Mouse (Mus musculus) embryonic facial prominence, embryonic 12.5 days (tissue): ENCODE data around the gene Plekhn1. TPM values are rescaled to one million over a fixed set of nuclear protein-coding genes. Genes with fewer than 3 reads are reported as not detected.

Experiments used
- ATAC-seq: fragments of 200-750 bp; cut with Nextera tagmentation; 2 replicates; pipeline ENCODE4 v1.8.0; 2017; ENCODE audit not compliant: insufficient number of reproducible peaks, insufficient read depth, low FRiP score, low TSS enrichment
- H3K27ac ChIP-seq: fragments of 300-500 bp; sonication (generic); 2 replicates; pipeline ENCODE4 v1.5.1; 2016; ENCODE audit warnings: mild to moderate bottlenecking
- H3K27me3 ChIP-seq: fragments of 300-500 bp; sonication (generic); 2 replicates; pipeline ENCODE4 v1.6.1; 2016; ENCODE audit warnings: mild to moderate bottlenecking, moderate library complexity
- H3K36me3 ChIP-seq: fragments of 300-500 bp; sonication (generic); 2 replicates; pipeline ENCODE4 v1.6.1; 2016; ENCODE audit warnings: mild to moderate bottlenecking
- H3K4me1 ChIP-seq: fragments of 300-500 bp; sonication (generic); 2 replicates; pipeline ENCODE4 v1.6.1; 2016
- H3K4me2 ChIP-seq: fragments of 300-500 bp; sonication (generic); replicated peaks from 2 replicates; pipeline ENCODE4 v1.6.1; 2016; ENCODE audit warnings: mild to moderate bottlenecking, moderate library complexity
- H3K4me3 ChIP-seq: fragments of 300-500 bp; sonication (generic); 2 replicates; pipeline ENCODE4 v1.5.1; 2016; ENCODE audit warnings: mild to moderate bottlenecking
- H3K9ac ChIP-seq: fragments of 300-500 bp; sonication (generic); 2 replicates; pipeline ENCODE4 v1.6.1; 2016; ENCODE audit warnings: mild to moderate bottlenecking, moderate library complexity
- H3K9me3 ChIP-seq: fragments of 300-500 bp; sonication (generic); 2 replicates; pipeline ENCODE4 v1.6.1; 2016; ENCODE audit warnings: mild to moderate bottlenecking, moderate library complexity
- WGBS: fragments of 180-500 bp; shearing (Covaris S2); methylation state at CpG from one replicate; pipeline ENCODE4 v1.1.7; 2016; 5-methylcytosine and 5-hydroxymethylcytosine counted together
- polyA plus RNA-seq: library from polyadenylated mRNA; unstranded; fragments of >200 nt; fragmentation: Nextera tagmentation; extraction: Ambion mirVana; gene quantifications from 2 replicates; pipeline ENCODE4 v1.2.1, GENCODE M21; 2016

Plekhn1 gene
- polyA plus RNA-seq, 1 experiment from 2014 or later: 32.5 TPM

DNA sequence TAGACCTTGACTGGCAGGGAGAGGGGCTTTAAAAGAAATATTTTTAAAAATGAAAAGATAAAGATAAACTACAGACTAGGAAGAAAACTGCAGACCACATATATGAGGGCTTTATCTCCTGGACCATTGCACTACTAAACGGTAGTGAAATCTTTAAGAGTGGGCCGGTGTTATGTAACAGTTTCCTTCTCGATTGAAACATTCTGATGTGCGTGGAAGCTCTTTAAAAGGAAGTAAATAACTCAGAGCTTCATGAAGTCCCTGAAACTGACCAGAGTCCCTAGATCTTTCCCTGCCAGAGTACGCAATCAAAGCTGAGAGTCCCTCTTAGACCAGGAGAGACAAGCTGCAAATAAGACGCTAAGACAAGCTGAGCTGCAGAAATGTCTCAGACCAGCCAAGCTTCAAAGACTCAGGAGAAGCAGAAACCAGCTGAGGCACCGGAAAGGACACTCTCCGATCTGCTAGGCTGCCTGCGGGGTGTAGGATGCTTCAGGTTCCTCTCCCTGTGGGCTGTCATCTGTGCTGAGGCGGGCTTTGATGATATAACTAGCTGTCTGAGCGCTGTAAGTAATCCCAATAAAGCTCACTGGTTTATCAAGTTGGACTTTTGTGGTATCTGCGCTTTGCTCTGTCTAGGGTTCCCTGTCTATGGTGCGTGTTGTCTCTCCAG is 24.6 kb downstream of the Plekhn1 start:
- Histone ChIP-seq H3K4me3 (no peak overlapping the region), H3K27ac (no peak overlapping the region), H3K9me3 (no peaks in the 10 kb centered on the region), H3K9ac (no peak overlapping the region), H3K4me1 (no peaks in the 10 kb centered on the region), H3K4me2 (no peak overlapping the region), H3K36me3 (no peaks in the 10 kb centered on the region), H3K27me3 (peaks cover 2% of the 10 kb centered on the region; the same call in 1 of the 2 replicates)
- 77% methylated on average over 13 of the region's 13 CpGs for WGBS
- ATAC-seq: no peak

DNA sequence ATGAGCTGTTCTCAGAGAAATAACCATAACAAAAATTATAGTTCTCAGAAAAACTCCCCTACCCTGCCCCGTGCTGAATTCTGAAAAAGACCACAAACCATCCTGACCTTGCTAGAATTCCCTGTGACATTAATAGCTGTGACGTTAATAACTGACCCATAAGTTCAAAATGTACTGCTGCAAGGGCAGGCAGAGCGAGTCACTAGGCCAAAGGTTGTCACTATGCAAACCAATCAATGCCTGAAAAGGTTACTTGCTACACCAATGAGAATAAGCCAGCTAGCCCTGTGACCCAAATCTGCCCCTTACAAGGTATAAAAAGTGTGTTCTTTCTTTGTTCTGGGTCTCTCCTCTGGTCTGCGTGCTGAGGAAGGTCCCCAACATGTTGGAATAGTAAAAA is 25.8 kb downstream of the Plekhn1 start:
- H3K4me1 ChIP-seq: peaks cover 6% of the 10 kb centered on the region
- no peak for ATAC-seq
- H3K4me3 ChIP-seq: no peak overlapping the region
- H3K27ac ChIP-seq: no peak overlapping the region
- peaks cover 14% of the 10 kb centered on the region for H3K27me3 ChIP-seq
- no peak overlapping the region for H3K4me2 ChIP-seq
- H3K9me3 ChIP-seq: no peaks in the 10 kb centered on the region
- no peaks in the 10 kb centered on the region for H3K36me3 ChIP-seq
- WGBS: 87% methylated on average over 4 of the region's 4 CpGs
- no peak overlapping the region for H3K9ac ChIP-seq

DNA sequence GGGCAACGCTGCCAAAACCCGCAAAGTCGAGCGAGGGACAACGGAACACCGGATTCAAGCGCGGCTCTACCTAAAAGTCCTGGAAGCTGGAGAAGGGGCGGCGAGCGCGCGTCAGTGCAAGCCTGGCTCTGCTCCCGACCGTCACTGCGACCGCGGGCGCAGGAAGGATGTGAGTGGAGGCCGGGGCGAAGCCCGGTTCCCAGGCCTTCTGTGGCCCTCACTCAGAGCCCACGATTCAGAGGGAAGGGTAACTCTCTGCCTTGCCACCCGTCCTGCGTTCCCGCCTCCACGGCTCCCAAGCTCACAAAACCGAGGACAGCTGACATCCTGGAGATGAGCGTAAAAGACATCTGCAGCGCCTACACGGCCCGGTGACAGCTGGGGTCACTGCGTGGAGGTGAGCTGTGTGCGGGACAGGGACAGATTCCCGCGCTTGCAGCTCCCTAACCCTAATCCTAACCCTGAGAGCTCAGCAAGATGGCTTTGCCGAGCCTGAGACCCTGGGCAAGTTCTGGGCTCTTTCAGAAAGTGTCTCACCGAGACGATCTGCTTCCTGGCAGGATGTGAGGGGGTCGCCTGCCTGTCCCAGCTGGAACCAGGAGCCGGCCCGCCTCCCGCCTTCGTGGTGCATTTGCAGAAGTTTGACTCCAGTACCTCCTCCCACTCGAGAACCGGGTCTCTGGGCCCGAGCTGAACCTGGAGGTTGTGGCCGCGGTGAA is 31.1 kb downstream of the Plekhn1 start:
- H3K9ac ChIP-seq: peak overlapping the region; percentile 54
- peak overlapping the region; percentile 95 for H3K4me2 ChIP-seq
- ATAC-seq: 0 out of 2 replicates have a peak, but pooled peaks have one; percentile 16
- H3K4me1 ChIP-seq: peaks cover 13% of the 10 kb centered on the region
- no peaks in the 10 kb centered on the region for H3K9me3 ChIP-seq
- H3K4me3 ChIP-seq: peak overlapping the region; percentile 48
- H3K27me3 ChIP-seq: peaks cover 25% of the 10 kb centered on the region
- no peak overlapping the region for H3K27ac ChIP-seq
- WGBS: under 1% methylated on average over 49 of the region's 49 CpGs
- H3K36me3 ChIP-seq: no peaks in the 10 kb centered on the region

DNA sequence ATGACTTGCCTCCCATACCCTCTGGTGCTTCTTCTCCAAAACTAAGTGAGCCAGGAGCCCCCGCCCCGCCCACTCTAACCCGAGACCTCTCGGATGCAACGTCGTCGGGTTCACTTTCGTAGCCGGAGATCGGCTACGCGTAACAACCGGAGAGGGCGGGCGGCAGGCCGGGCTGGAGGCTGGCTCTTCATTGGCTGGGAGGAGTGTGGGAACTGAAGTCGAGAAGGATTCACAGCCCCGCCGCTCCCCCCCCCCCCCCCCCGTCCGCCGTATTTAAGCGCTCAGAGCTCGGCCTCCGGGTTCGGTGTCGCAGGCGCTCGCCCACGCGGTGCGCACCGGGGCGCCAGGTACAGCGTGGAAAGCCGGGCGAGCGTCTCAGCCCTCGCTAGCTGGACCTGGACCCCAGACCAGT is 31.6 kb downstream of the Plekhn1 start, which contains the start of gene AW011738:
Gene AW011738 (plus strand): TSS at position 304 of the 412 bp plus-strand sequence.
- Histone ChIP-seq H3K27me3 (peaks cover 25% of the 10 kb centered on the region), H3K27ac (no peak within 1 kb of the TSS), H3K9me3 (no peaks in the 10 kb centered on the region), H3K36me3 (no peaks in the 10 kb centered on the region), H3K4me2 (peak within 1 kb of the TSS; percentile 95), H3K4me3 (peak within 1 kb of the TSS; percentile 48), H3K9ac (peak within 1 kb of the TSS; percentile 54), H3K4me1 (peaks cover 13% of the 10 kb centered on the region)
- WGBS: under 1% methylated on average over 39 of the region's 39 CpGs
- ATAC-seq: peak; percentile 58; the same call in 1 of the 2 replicates

DNA sequence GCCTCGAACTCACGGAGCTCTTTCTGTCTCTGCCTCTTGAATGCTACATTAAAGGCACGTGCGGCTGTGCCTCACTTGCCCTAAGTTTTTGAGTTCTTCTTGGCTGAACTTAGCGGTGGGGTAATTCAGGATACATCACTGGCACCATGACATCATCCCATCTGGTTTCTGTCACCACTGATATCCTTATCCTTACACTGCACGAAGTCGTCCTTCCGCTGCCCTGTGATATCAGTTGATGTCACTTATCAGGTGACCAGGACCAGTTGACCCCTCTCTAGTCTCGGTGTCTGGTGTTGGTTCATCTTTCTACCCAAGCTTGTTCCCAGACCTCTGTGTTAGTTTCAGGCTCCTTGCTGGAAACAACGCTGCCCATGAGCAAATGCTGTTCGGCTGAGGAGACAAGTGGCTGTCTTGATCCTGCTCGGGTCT is 32.2 kb downstream of the Plekhn1 start:
- Histone ChIP-seq H3K27ac (no peak overlapping the region), H3K4me1 (peaks cover 13% of the 10 kb centered on the region), H3K9ac (no peak overlapping the region), H3K36me3 (no peaks in the 10 kb centered on the region), H3K27me3 (peaks cover 25% of the 10 kb centered on the region), H3K4me2 (peak overlapping the region; percentile 95), H3K9me3 (no peaks in the 10 kb centered on the region), H3K4me3 (peak overlapping the region; percentile 48)
- WGBS: 39% methylated on average over 12 of the region's 12 CpGs
- no peak for ATAC-seq

DNA sequence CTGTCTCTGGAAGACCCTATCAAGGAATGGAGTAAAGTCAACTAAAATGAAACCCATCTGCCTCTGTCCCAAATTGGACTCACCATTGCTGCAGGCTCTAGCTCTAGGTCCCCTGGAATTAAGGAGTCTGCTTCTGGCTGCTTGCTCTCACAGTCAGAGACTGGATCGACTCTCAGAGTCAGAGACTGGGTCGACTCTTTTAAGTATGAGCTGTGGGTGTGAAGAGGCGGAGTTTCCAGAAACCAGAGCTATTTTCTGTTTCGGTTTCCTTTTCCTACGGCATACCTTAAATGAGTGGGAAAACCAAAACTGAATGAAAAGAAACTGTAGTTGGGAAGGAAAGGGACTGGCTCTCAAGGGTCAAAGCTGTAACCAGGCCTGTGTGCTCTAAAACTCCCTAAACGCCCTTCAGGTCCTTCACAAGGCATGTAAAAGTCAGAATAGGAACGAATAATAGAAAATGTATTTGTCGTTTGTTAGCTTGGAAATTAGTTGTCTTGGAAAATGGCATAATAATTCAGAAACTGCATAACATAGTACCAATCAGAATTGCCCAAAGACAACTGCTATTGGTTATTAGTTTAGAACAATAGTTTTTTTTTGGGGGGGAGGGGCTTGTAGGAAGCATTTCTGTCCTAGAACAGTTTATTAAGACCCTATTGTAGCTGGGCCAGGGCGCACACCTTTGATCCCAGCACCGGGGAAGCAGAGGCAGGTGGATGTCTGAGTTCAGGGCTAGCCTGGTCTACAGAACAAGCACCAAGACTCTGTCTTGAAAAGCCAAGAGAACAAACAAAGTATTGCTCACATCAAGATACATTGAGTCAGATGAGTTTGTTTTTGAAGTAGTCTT is 33.8 kb downstream of the Plekhn1 start, which contains the start of gene Isg15:
Gene Isg15 (minus strand): TSS at position 196 of the 853 bp plus-strand sequence.
- no peak within 1 kb of the TSS for H3K9ac ChIP-seq
- WGBS: 54% methylated on average over 10 of the region's 10 CpGs

DNA sequence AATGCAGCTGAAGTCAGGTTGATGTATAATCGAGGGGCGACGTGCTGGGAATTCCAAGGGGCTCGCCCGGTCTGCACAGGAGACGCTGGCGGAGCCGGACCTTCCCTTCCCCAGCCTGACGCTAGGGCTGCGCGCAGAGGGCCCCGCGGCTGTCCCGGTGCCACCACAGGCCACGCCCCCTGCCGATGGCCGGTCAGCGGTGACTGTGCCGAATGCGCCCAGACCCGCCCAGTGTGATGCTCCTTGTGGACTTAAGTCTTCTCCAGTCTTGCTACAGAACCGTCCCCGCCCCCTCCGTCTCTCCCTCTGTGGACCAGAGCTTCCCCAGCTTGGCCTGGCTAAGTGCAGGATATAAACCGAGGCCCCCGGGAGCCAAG is 36.8 kb downstream of the Plekhn1 start:
- no peaks in the 10 kb centered on the region for H3K9me3 ChIP-seq
- ATAC-seq: peak; percentile 89
- peak overlapping the region; percentile 63 for H3K9ac ChIP-seq
- peak overlapping the region; percentile 91 for H3K4me2 ChIP-seq
- peaks cover 17% of the 10 kb centered on the region for H3K36me3 ChIP-seq
- H3K27me3 ChIP-seq: peaks cover 6% of the 10 kb centered on the region; the same call in 1 of the 2 replicates
- peak overlapping the region; percentile 95 for H3K27ac ChIP-seq
- peak overlapping the region; percentile 91 for H3K4me3 ChIP-seq
- under 1% methylated on average over 26 of the region's 26 CpGs for WGBS
- H3K4me1 ChIP-seq: peaks cover 37% of the 10 kb centered on the region

More for the DNA sequence above, 33.8 kb downstream of the Plekhn1 start, which contains the start of gene Isg15:
- no peaks in the 10 kb centered on the region for H3K36me3 ChIP-seq
- H3K4me3 ChIP-seq: no peak within 1 kb of the TSS
- H3K4me2 ChIP-seq: no peak within 1 kb of the TSS
- no peaks in the 10 kb centered on the region for H3K9me3 ChIP-seq
- peaks cover 18% of the 10 kb centered on the region for H3K4me1 ChIP-seq
- H3K27ac ChIP-seq: no peak within 1 kb of the TSS
- ATAC-seq: no peak
- H3K27me3 ChIP-seq: peaks cover 25% of the 10 kb centered on the region

DNA sequence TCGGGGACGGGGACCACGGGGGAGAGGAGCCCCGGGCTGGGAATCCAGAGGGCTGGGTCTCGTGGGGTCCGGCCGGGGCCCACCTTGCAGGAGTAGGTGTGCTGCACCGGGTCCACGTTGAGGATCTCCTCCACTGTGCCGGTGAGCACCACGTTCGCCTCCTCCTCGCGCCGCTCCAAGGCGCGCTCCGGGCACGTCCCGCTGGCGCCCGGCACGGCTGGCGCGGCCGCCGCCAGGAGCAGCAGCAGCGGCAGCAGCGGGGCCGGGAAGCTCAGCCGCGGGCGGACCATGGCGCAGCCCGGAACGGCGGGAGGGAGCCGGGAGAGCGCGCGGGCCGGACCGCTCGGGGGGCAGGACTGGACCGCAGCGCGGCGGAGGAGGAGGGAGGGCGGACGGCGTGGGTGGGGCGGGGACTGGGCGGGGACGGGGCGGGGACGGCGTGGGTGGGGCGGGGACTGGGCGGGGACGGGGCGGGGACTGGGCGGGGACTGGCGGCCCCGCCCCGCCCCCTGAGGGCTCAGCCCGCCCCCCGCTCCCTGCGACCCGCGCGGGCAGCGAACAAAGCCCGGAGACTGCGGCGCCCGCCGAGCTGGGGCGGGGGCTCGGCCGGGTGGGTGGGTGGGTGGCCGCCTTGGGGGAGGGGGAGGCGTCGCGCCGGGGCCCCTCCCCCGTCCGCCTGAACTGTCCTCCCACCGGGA is 37.4 kb downstream of the Plekhn1 start, which contains the start of gene Agrn:
Gene Agrn (minus strand): TSS at position 358 of the 698 bp plus-strand sequence.
- peaks cover 1% of the 10 kb centered on the region; the same call in 1 of the 2 replicates for H3K27me3 ChIP-seq
- peak within 1 kb of the TSS; percentile 91 for H3K4me3 ChIP-seq
- H3K4me2 ChIP-seq: peak within 1 kb of the TSS; percentile 91
- peak within 1 kb of the TSS; percentile 95 for H3K9ac ChIP-seq
- H3K4me1 ChIP-seq: peaks cover 39% of the 10 kb centered on the region
- WGBS: under 1% methylated on average over 38 of the region's 88 CpGs
- H3K36me3 ChIP-seq: peaks cover 17% of the 10 kb centered on the region
- H3K9me3 ChIP-seq: no peaks in the 10 kb centered on the region
- ATAC-seq: peak; percentile 61
- H3K27ac ChIP-seq: peak within 1 kb of the TSS; percentile 95

DNA sequence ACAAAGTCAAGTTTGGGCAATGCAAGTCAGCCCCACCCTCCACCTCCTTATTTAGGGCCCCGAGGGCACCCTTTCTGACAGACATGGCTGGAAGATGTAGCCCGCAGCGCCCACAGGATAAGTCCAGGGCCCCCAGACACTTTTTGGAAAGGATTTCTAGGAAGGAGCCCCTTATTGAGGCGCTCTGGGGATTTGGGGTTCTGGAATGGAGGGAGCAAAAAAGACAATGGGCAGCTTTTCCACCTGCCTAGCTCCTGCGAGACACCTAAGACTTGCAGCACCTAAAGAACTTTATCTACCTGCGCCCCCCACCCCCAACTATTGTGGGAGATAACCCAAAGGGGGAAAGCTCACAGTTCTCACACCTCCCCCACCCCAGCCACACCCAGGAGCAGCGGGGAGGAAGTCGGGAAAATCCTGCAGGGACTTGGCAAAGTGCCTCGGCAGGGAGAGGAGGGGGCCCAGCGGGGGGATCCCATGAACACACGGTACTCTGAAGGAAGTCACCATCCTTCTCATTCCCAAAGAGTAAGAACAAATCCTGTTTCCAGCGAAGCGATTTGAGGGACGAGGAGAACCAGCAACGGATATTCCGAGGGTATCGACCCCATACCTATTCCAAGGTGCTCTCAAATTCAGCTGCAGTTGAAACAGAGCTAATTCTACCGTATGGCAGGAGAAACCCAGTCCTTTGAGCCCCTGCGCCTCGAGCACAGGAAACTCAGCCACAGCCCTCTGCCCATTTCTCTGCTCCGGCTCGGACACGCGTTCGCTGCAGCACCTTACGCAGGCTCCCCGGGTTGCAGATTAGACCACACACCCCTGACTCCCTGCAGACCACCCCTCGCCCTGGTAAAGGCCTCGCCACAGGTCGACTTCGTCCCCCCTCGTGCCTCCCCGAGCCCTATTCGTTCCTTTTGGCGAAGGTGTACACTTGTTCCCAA is 38.5 kb downstream of the Plekhn1 start:
- no peak for ATAC-seq
- peak overlapping the region; percentile 91 for H3K4me3 ChIP-seq
- H3K4me2 ChIP-seq: peak overlapping the region; percentile 91
- peak overlapping the region; percentile 95 for H3K9ac ChIP-seq
- 3% methylated on average over 35 of the region's 35 CpGs for WGBS
- H3K27ac ChIP-seq: peak overlapping the region; percentile 80
- no peaks in the 10 kb centered on the region for H3K27me3 ChIP-seq
- H3K9me3 ChIP-seq: no peaks in the 10 kb centered on the region
- H3K36me3 ChIP-seq: peaks cover 24% of the 10 kb centered on the region
- peaks cover 41% of the 10 kb centered on the region for H3K4me1 ChIP-seq

DNA sequence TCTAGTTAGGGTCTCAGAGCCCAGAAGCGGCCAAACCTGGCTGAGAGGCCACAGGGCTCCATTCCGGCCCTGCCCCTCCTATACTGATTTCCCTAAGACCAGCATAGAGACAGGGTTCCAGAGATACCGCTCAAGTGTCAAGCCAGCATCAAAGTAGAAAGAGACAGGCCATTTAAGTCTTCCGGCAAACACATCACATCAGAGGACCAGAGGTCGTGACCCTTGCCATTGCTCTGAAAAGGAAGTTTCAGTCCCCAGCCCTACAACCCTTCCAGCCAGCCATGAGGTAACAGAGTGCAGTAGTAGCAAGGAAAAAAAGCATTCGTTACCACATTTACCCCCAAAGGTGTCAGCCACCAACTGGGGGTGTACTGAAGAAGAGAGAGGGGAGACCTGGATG is 40.3 kb downstream of the Plekhn1 start:
- Histone ChIP-seq H3K9me3 (no peaks in the 10 kb centered on the region), H3K9ac (no peak overlapping the region), H3K4me2 (peak overlapping the region; percentile 25; the same call in 1 of the 2 replicates), H3K36me3 (peaks cover 35% of the 10 kb centered on the region), H3K4me1 (peaks cover 53% of the 10 kb centered on the region), H3K27me3 (no peaks in the 10 kb centered on the region), H3K27ac (no peak overlapping the region), H3K4me3 (no peak overlapping the region)
- no peak for ATAC-seq
- 33% methylated on average over 6 of the region's 6 CpGs for WGBS
